Mouse (Mus musculus): ENCODE results near the gene Paqr9.

DNA sequence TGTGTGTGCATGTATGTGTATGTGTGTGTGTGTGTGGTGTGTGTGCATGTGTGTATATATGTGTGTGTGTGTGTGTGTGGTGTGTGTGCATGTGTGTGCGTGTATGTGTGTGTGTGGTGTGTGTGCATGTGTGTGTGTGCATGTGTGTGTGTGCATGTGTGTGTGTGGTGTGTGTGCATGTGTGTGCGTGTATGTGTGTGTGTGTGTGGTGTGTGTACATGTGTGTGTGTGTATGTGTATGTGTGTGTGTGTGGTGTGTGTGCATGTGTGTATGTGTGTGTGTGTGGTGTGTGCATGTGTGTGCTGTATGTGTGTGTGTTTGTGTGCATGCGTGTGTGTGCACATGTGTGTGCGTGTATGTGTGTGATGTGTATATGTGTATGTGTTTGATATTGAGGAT lies 14.9 kb upstream of the Paqr9 start:
- TF ChIP-seq CTCF (IDR thresholded peaks at IDR 0.05; ENCODE audit: low read depth, low read length) (no peak), POLR2A (IDR thresholded peaks at IDR 0.05; ENCODE audit: insufficient read depth, low read length) (no peak), EP300 (IDR thresholded peaks at IDR 0.05; ENCODE audit: insufficient read depth, low read depth, low read length) (no peak)
